Mouse (Mus musculus) gastrocnemius, adult 2 months (tissue): ENCODE measurements at regions not wholly inside any gene's neighbourhood (a gene's known extent, or its start where the extent isn't known, plus 50 kb on each side); places are given as distances from the start of the nearest gene placed in this dataset.
A peak's percentile ranks its signal among the peaks of the same experiment; 100 is the strongest.

Experiments
- DNase-seq: peaks from one replicate; pipeline ENCODE4 v3.0.0; 2022
- H3K27ac ChIP-seq: fragments of 200-600 bp; 2 replicates; pipeline ENCODE4 v1.8.1; 2022; ENCODE audit warnings: mild to moderate bottlenecking
- H3K4me3 ChIP-seq: fragments of 200-600 bp; 2 replicates; pipeline ENCODE4 v1.8.1; 2022; ENCODE audit warnings: mild to moderate bottlenecking, moderate library complexity
- CTCF ChIP-seq: fragments of 200-600 bp; IDR thresholded peaks from 2 replicates; pipeline ENCODE4 v1.8.1; 2022; ENCODE audit warnings: antibody characterized with exemption, mild to moderate bottlenecking, moderate library complexity
- intact Hi-C: fragments of 180-260 bp; cut with DNase I; formaldehyde crosslinking; loops from one replicate; pipeline ENCODE4 v1.15.1; 2025

DNA sequence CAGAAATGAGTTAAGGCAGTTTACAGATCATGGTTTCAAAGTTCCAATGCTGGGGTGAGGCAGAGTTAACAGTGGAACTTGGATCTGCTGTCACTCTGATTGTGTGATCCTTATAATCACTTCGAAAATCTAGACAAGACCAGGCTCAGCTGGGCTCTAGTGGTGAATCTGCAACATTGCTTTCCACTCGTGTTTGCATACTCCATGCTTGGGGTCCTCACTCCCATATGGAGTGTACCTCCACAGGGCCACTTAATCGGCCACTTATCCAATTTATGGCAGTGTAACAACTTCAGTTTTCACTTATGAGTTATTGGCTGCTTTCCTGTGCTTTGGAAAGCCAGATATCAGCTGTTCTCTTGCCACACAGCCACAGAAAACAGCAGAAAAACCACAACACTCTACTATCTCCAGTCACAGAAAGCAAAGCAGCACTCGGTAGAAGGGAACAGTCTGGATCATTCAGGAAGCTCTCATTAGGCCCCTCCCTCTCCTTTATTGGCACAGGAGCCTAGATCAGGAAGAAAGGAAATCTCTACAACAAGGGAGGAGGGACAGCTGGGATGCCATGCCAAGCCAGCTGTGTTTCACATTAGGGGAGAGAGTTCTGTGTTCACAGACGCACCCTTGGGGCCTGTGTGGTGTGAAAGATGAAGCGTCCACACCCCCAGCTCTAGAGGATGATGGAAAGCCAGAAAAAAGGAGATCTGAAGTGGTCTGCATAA lies 252.5 kb downstream of the Slc4a3 start:
- Histone ChIP-seq H3K27ac (no peak overlapping the region), H3K4me3 (no peak overlapping the region)
- no peak for TF ChIP-seq CTCF
- peak; percentile 72 for DNase-seq
- intact Hi-C loops = no loop called here

- intact Hi-C loops = no loop called here
- Histone ChIP-seq H3K4me3 (no peak overlapping the region), H3K27ac (no peak overlapping the region)
- no peak for DNase-seq
- TF ChIP-seq CTCF = no peak
Measured at GRCm38 (mm10) chr1:75804473-75804872, 258.4 kb downstream of the Slc4a3 start.

GRCm38 (mm10) chr1:75812471-75812870 lies 266.4 kb downstream of the Slc4a3 start:
- TF ChIP-seq CTCF = no peak
- no peak overlapping the region for H3K27ac ChIP-seq
- intact Hi-C loops = no loop called here

DNA sequence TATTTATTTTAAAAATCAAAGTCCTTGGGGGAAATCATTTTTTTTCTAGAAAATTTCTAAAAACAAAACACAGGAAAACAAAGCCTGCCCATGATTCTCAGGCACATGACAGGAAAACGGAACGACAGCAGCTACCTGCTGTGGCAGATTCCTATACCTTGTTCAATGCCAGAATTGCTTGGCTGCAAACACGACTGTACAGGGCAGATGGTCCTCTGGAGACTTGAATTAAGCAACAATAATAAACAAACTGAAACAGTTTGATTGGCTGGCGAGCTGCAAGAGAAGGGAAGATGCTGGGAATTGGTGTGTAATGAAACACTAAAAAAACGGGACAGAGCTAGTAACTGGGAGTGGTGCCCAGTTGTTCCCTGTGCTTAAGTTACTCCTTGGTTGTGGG lies 280.1 kb downstream of the Slc4a3 start:
- no peak for TF ChIP-seq CTCF
- no peak for DNase-seq
- intact Hi-C loops = no loop called here
- Histone ChIP-seq H3K27ac (no peak overlapping the region), H3K4me3 (no peak overlapping the region)

More at GRCm38 (mm10) chr1:75812471-75812870, 266.4 kb downstream of the Slc4a3 start:
- H3K4me3 ChIP-seq = no peak overlapping the region
- DNase-seq = no peak

DNA sequence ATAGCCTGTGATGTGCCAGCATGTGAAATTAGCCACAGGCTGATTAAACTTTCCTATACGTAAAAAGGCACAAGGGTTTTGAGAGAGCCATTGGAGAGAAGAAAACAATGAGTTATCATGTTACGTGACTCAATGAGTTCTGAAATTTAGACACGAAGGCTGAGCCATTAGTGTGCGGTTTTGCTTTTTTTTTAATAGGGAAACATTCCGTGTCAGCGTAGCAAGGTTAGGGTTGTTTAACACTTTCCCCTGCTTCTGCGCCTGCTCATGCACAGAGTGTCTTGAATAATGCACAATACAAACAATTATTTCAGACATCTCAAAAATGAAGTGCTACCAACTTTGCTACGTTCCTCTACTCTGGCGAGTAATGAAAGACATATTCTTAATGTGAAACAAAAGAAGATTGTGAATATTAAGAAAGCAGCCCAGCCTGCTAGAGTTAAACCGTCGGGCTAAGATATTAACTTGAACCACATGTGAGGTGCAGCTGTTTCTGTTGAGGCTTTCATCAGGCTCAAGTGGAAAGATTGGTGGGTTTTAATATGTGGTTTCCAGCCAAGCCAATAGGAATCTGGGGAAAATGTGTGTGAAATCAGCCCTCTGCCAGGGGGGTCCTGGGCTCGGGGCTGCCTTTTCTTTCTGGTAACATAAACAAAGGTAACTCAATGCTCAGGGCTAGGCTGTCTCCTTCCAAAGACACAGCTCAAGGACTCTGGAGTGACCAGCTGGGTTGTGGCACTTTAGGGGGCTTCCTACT lies 287.2 kb downstream of the Slc4a3 start:
- H3K4me3 ChIP-seq = no peak overlapping the region
- intact Hi-C loops = no loop called here
- no peak overlapping the region for H3K27ac ChIP-seq
- no peak for TF ChIP-seq CTCF
- DNase-seq = no peak

GRCm38 (mm10) chr1:75834361-75834760 lies 288.3 kb downstream of the Slc4a3 start:
- Histone ChIP-seq H3K4me3 (no peak overlapping the region), H3K27ac (no peak overlapping the region)
- intact Hi-C loops = no loop called here
- DNase-seq = no peak
- TF ChIP-seq CTCF = no peak

DNA sequence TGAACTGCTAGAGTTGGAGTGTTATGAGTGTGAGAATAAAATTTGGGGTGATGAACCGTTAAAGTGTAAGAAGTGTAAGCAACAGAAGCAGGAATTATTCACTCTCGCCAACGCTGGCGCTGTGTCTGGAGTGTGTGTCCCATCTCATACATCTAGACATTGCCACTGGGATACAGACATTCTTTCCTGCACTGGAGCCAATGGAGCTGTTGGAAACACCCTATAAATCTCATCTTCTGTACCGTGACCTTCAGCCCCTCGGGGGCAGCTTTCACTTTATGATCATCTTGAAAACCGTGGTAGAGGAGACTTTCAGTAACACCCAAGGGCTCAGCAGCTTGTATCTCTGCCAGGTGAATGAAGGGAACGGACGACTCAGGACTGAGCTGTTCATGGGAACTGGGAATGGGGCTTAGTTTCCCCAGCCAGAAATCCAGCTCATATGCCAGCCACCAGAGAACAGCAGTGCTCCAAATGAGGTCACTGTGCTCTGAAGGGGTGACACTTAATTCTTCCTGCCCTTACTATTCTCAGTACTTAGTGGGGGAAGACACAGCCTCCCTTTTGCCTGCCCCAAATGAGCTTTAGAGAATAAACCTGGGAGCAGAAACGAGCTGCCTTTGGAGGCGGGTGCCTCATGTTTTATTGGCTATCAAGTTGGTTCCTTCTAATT lies 293.6 kb downstream of the Slc4a3 start:
- Histone ChIP-seq H3K27ac (no peak overlapping the region), H3K4me3 (no peak overlapping the region)
- TF ChIP-seq CTCF = no peak
- DNase-seq = no peak
- intact Hi-C loops = no loop called here

DNA sequence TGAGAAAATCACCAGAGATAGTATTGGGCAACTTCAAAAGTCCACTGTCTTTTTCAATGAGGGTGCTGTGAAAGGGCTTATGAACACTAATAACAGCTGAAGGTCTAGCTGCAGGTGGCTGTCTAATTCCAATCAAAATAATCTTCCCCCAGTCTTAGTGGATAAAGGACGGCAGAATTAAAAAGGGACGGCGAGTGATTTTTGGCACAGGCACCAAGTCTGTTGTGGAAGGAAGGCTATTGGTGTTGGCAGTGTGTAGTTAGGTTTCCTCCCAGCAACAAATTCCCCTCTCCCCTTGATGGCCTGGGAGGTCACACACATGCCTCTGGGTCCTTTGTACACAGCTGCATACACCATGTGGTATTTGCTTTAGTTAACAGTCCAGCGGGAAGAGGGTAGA lies 296.3 kb downstream of the Slc4a3 start:
- DNase-seq = no peak

DNA sequence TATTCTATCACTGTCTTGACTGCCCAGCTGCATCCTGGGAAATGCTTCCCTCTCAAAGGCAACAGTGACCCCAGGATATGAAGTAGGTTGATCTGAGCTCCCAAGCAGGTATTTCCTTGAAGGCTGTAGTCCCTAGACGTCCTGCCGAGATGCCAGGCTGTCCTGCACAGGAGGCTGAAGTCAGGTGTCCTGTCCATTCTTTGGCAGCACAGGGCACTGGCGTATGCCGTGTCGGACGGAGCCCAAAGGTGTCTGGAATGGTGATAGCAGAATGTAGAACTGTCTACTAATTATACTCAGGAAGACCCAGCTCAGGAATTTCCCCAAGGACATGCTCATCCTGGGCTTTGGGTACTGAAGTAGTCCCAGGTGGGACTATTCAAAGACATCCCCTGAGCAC lies 297.3 kb downstream of the Slc4a3 start:
- Histone ChIP-seq H3K4me3 (no peak overlapping the region), H3K27ac (no peak overlapping the region)
- no peak for DNase-seq
- intact Hi-C loops = no loop called here
- no peak for TF ChIP-seq CTCF

More for the DNA sequence above, 296.3 kb downstream of the Slc4a3 start:
- Histone ChIP-seq H3K27ac (no peak overlapping the region), H3K4me3 (no peak overlapping the region)
- intact Hi-C loops = no loop called here
- no peak for TF ChIP-seq CTCF

DNA sequence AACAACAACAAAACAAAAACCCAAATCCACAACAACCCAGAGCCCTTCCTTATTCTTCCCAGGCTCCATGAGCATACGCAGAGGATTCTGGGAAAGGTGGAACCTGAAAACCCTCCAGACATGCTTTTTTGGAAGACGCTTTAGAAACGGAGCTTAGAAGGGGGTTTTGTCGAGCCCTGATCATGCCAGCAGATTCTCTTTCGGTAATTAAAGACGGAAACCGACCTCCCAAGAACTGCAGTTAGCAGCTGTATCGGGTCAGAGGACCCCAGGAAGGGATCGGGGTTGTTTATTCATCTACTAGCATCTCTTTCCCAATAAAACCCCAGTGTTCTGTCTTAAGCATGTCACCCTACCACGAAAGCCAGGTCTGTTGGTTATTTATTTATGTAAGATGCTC lies 298.1 kb downstream of the Slc4a3 start:
- Histone ChIP-seq H3K4me3 (no peak overlapping the region), H3K27ac (no peak overlapping the region)
- no peak for DNase-seq
- TF ChIP-seq CTCF = no peak
- intact Hi-C loops = no loop called here

DNA sequence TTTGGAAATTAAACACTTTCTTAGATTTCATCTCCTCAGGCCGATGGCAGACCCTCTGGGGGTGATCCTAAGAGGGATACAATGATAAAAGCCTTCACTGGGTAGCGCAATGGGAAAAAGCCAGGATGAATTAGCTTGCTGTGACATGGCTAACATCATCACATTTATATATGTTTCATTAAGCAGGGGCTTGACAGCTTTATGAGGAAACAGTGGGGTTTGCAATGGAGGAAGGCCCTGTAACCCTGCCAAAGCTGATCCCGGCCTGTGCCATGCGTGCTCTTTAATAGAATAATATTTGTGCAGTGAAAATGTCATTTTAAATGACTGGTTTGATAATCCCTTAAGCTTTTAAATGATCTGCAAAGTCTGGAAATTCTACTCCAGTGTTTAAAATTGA lies 298.5 kb downstream of the Slc4a3 start:
- H3K27ac ChIP-seq = no peak overlapping the region
- intact Hi-C loops = no loop called here
- H3K4me3 ChIP-seq = no peak overlapping the region
- no peak for TF ChIP-seq CTCF
- DNase-seq = no peak

- TF ChIP-seq CTCF = no peak
- Histone ChIP-seq H3K4me3 (no peak overlapping the region), H3K27ac (no peak overlapping the region)
- intact Hi-C loops = no loop called here
- DNase-seq = no peak
Measured at GRCm38 (mm10) chr1:75844981-75845380, 298.9 kb downstream of the Slc4a3 start.
